Comparison of ENCODE assay signal across 11 mouse cellular contexts in the genomic region with DNA sequence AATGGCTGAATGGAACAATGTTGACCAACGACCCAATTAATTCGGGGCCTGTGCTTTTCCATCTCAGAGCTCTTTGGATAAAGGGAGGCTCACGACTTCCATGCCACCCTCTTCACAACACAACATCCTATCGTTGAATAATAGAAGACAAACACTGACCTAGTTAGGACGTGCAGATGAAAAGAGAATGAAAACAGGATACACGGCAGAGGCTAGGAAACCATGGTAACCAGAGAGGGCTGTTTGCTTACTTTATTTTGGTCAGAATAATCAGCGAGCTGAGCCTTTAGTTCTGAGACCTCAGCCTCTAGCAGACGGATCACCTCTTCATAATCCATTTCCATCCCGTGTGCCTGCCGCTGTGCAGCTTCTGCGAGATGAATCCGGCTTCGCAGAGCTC.
DNase-seq lines count a peak whose midpoint lies in the region; ATAC-seq and TF ChIP-seq lines count a peak whose summit lies in the region.
"Had no signal": no experiment of that assay in that cellular context is flagged by ENCODE, and none has a peak within 500 bp of the region (broad histone marks: within the 10 kb centered on the region; RNA-seq: fewer than 3 reads in every experiment).

No protein-coding gene starts in this region.

- DNase-seq in forebrain, postnatal 0 days: peak; percentile 57
- peak; percentile 25 for DNase-seq in layer of hippocampus, adult 9-10 months (ENCODE audit: low spot score)
- peak; percentile 34 for DNase-seq in neural tube, embryonic 11.5 days (ENCODE audit: low spot score)
- no peak for DNase-seq in gastrocnemius, adult 8-10 months (ENCODE audit: low spot score in 2 of 2)
- no peak for DNase-seq in thymus, adult 18-20 months
- DNase-seq in cerebellum, adult 18-20 months: no peak
- DNase-seq: cerebellum, postnatal 36 days had no signal

- no peak for TF ChIP-seq CTCF in cortical plate, adult 2 months (IDR thresholded peaks at IDR 0.05; ENCODE audit: extremely low read depth, insufficient read depth, low read length)
- no peak for TF ChIP-seq CTCF in forebrain, postnatal 0 days (IDR thresholded peaks at IDR 0.05; ENCODE audit: low read depth)

- peak overlapping the region; percentile 8 for H3K4me3 ChIP-seq in cortical plate, adult 2 months (ENCODE audit: insufficient read depth, low read length)
- no peak overlapping the region for H3K4me3 ChIP-seq in forebrain, postnatal 0 days (ENCODE audit: low read depth, low read length)
- no peak overlapping the region for H3K4me3 ChIP-seq in neural tube, embryonic 11.5 days (ENCODE audit: low read depth, low read length)
- H3K4me3 ChIP-seq in kidney, embryonic 16.5 days (ENCODE audit: low read length): no peak overlapping the region
- H3K4me3 ChIP-seq: heart, embryonic 15.5 days; lung, embryonic 15.5 days had no signal

- 3% methylated on average over 13 of the region's 13 CpGs for WGBS in forebrain, postnatal 0 days
- WGBS in neural tube, embryonic 11.5 days: 46% methylated on average over 13 of the region's 13 CpGs
- 58% methylated on average over 13 of the region's 13 CpGs for WGBS in kidney, embryonic 16.5 days

- no peaks in the 10 kb centered on the region for H3K9me3 ChIP-seq in forebrain, postnatal 0 days (ENCODE audit: low read length)
- no peaks in the 10 kb centered on the region for H3K9me3 ChIP-seq in neural tube, embryonic 11.5 days (ENCODE audit: control insufficient read depth, low read length)
- H3K9me3 ChIP-seq in kidney, embryonic 16.5 days (ENCODE audit: low read length): no peaks in the 10 kb centered on the region; the same call in 1 of the 2 replicates
- H3K9me3 ChIP-seq: heart, embryonic 15.5 days; lung, embryonic 15.5 days had no signal

- H3K36me3 ChIP-seq in forebrain, postnatal 0 days (ENCODE audit: insufficient read depth): no peaks in the 10 kb centered on the region
- 0 out of 2 replicates have a peak, but pooled peaks cover 2% of the 10 kb centered on the region for H3K36me3 ChIP-seq in neural tube, embryonic 11.5 days (ENCODE audit: control insufficient read depth, insufficient read depth, low read length)
- H3K36me3 ChIP-seq in kidney, embryonic 16.5 days (ENCODE audit: insufficient read depth, low read length): peaks cover 3% of the 10 kb centered on the region
- H3K36me3 ChIP-seq: lung, embryonic 15.5 days had no signal

- peak; percentile 93 for ATAC-seq in forebrain, postnatal 0 days
- ATAC-seq in neural tube, embryonic 11.5 days (ENCODE audit: insufficient read depth, low FRiP score, low TSS enrichment): peak; percentile 55; the same call in 1 of the 2 replicates
- ATAC-seq in kidney, embryonic 16.5 days (ENCODE audit: low FRiP score, low TSS enrichment): no peak

- H3K27ac ChIP-seq in cortical plate, adult 2 months (ENCODE audit: insufficient read depth, low read length): peak overlapping the region; percentile 8; the same call in 1 of the 2 replicates
- 0 out of 2 replicates have a peak overlapping the region, but pooled peaks have one; percentile 51 for H3K27ac ChIP-seq in forebrain, postnatal 0 days (ENCODE audit: low read depth, low read length)
- no peak overlapping the region for H3K27ac ChIP-seq in neural tube, embryonic 11.5 days (ENCODE audit: low read depth, low read length)
- H3K27ac ChIP-seq in kidney, embryonic 16.5 days (ENCODE audit: low read length): no peak overlapping the region
- H3K27ac ChIP-seq: heart, embryonic 15.5 days; lung, embryonic 15.5 days had no signal

- H3K9ac ChIP-seq in forebrain, postnatal 0 days: no peak overlapping the region
- H3K9ac ChIP-seq in neural tube, embryonic 11.5 days (ENCODE audit: low read length): no peak overlapping the region
- H3K9ac ChIP-seq in kidney, embryonic 16.5 days (replicated peaks; ENCODE audit: low read length): no peak overlapping the region
- H3K9ac ChIP-seq: heart, embryonic 15.5 days; lung, embryonic 15.5 days had no signal

- H3K4me2 ChIP-seq in forebrain, postnatal 0 days (ENCODE audit: low read depth): 0 out of 2 replicates have a peak overlapping the region, but pooled peaks have one; percentile 8
- no peak overlapping the region for H3K4me2 ChIP-seq in neural tube, embryonic 11.5 days (ENCODE audit: low read depth)
- H3K4me2 ChIP-seq in kidney, embryonic 16.5 days (replicated peaks; ENCODE audit: low read depth, low read length): no peak overlapping the region
- H3K4me2 ChIP-seq: heart, embryonic 15.5 days; lung, embryonic 15.5 days had no signal

- H3K27me3 ChIP-seq in forebrain, postnatal 0 days (ENCODE audit: insufficient read depth, low read length): no peaks in the 10 kb centered on the region
- no peaks in the 10 kb centered on the region for H3K27me3 ChIP-seq in neural tube, embryonic 11.5 days (ENCODE audit: control insufficient read depth, insufficient read depth, low read length)
- H3K27me3 ChIP-seq in kidney, embryonic 16.5 days (ENCODE audit: insufficient read depth, low read length): no peaks in the 10 kb centered on the region
- H3K27me3 ChIP-seq: heart, embryonic 15.5 days; lung, embryonic 15.5 days had no signal

- peaks cover 4% of the 10 kb centered on the region; the same call in 1 of the 2 replicates for H3K4me1 ChIP-seq in cortical plate, adult 2 months (ENCODE audit: control insufficient read depth, insufficient read depth, low read length)
- no peaks in the 10 kb centered on the region for H3K4me1 ChIP-seq in forebrain, postnatal 0 days (ENCODE audit: insufficient read depth)
- no peaks in the 10 kb centered on the region for H3K4me1 ChIP-seq in neural tube, embryonic 11.5 days (ENCODE audit: control insufficient read depth, insufficient read depth, low read length)
- H3K4me1 ChIP-seq in kidney, embryonic 16.5 days (ENCODE audit: insufficient read depth, low read length): no peaks in the 10 kb centered on the region
- H3K4me1 ChIP-seq: heart, embryonic 15.5 days; lung, embryonic 15.5 days had no signal

- peak; percentile 48; the same call in 1 of the 2 replicates for TF ChIP-seq POLR2A in cortical plate, adult 2 months (IDR thresholded peaks at IDR 0.05; ENCODE audit: extremely low read depth, insufficient read depth, low read length)

Comparison
In these comparisons a context has a peak if more than half of its experiments do, and no peak if none do; other contexts are left out.
1. H3K27ac ChIP-seq: peak in cortical plate, adult 2 months (single experiment) and forebrain, postnatal 0 days (single experiment); none in neural tube, embryonic 11.5 days (single experiment) and kidney, embryonic 16.5 days (single experiment).
2. DNase-seq: peak in forebrain, postnatal 0 days (single experiment), layer of hippocampus, adult 9-10 months (single experiment) and neural tube, embryonic 11.5 days (single experiment); none in gastrocnemius, adult 8-10 months (0 of 2), thymus, adult 18-20 months (0 of 2) and cerebellum, adult 18-20 months (0 of 2).